Mouse (Mus musculus): ENCODE measurements at regions not wholly inside any gene's neighbourhood (a gene's known extent, or its start where the extent isn't known, plus 50 kb on each side); places are given as distances from the start of the nearest gene placed in this dataset.

GRCm38 (mm10) chr12:95547301-95547700 is 144.7 kb upstream of the Flrt2 start:
- DNase-seq (ENCODE audit: extremely low spot score in 1 of 2, low spot score in 1 of 2), result no peak

GRCm38 (mm10) chr12:95553129-95553528 is 138.9 kb upstream of the Flrt2 start:
- no peak for DNase-seq (ENCODE audit: extremely low spot score in 1 of 2, low spot score in 1 of 2)

- DNase-seq (ENCODE audit: extremely low spot score in 1 of 2, low spot score in 1 of 2), result no peak
Observed at GRCm38 (mm10) chr12:95558706-95559406, 133.2 kb upstream of the Flrt2 start.

- no peak for DNase-seq (ENCODE audit: extremely low spot score in 1 of 2, low spot score in 1 of 2)
Observed at GRCm38 (mm10) chr12:95563431-95563830, 128.6 kb upstream of the Flrt2 start.

- DNase-seq (ENCODE audit: extremely low spot score in 1 of 2, low spot score in 1 of 2), result no peak
Observed at GRCm38 (mm10) chr12:95576772-95577171, 115.3 kb upstream of the Flrt2 start.

GRCm38 (mm10) chr12:95589011-95589410 is 103.0 kb upstream of the Flrt2 start:
- no peak for DNase-seq (ENCODE audit: extremely low spot score in 1 of 2, low spot score in 1 of 2)

- no peak for DNase-seq (ENCODE audit: extremely low spot score in 1 of 2, low spot score in 1 of 2)
Observed at GRCm38 (mm10) chr12:95619281-95619680, 72.7 kb upstream of the Flrt2 start.

- DNase-seq (ENCODE audit: extremely low spot score in 1 of 2, low spot score in 1 of 2), result peak in 1 of 2 experiments; percentile 10
Observed at GRCm38 (mm10) chr12:95631029-95631428, 61.0 kb upstream of the Flrt2 start.

GRCm38 (mm10) chr12:95636647-95637046 is 55.4 kb upstream of the Flrt2 start:
- no peak for DNase-seq (ENCODE audit: extremely low spot score in 1 of 2, low spot score in 1 of 2)

GRCm38 (mm10) chr12:95639892-95640291 is 52.1 kb upstream of the Flrt2 start:
- DNase-seq (ENCODE audit: extremely low spot score in 1 of 2, low spot score in 1 of 2), result no peak

- no peak for DNase-seq (ENCODE audit: extremely low spot score in 1 of 2, low spot score in 1 of 2)
Observed at GRCm38 (mm10) chr12:95641628-95642027, 50.4 kb upstream of the Flrt2 start.
